Mouse (Mus musculus): ENCODE measurements at regions not wholly inside any gene's neighbourhood (a gene's known extent, or its start where the extent isn't known, plus 50 kb on each side); places are given as distances from the start of the nearest gene placed in this dataset.

GRCm38 (mm10) chr17:64382894-64383293 lies 51.2 kb upstream of the Pja2 start:
- H3K36me3 ChIP-seq (ENCODE audit: control insufficient read depth, insufficient read depth, low read length), result no peaks in the 10 kb centered on the region
- H3K9me3 ChIP-seq (ENCODE audit: control insufficient read depth, low read length), result no peaks in the 10 kb centered on the region
- no peak overlapping the region for H3K4me2 ChIP-seq (replicated peaks; ENCODE audit: low read depth, low read length)
- H3K4me3 ChIP-seq (ENCODE audit: low read depth, low read length), result no peak overlapping the region
- no peaks in the 10 kb centered on the region for H3K4me1 ChIP-seq (replicated peaks; ENCODE audit: control insufficient read depth, insufficient read depth, low read length)
- DNase-seq (ENCODE audit: low spot score) (no peak), ATAC-seq (ENCODE audit: low FRiP score) (no peak)
- no peaks in the 10 kb centered on the region for H3K27me3 ChIP-seq (ENCODE audit: control insufficient read depth, insufficient read depth, low read length)
- no peak overlapping the region for H3K27ac ChIP-seq (ENCODE audit: low read depth, low read length)
- H3K9ac ChIP-seq (ENCODE audit: low read depth, low read length), result no peak overlapping the region
- 86% methylated on average over 6 of the region's 6 CpGs for WGBS

GRCm38 (mm10) chr17:64383600-64383999 lies 51.9 kb upstream of the Pja2 start:
- Histone ChIP-seq H3K4me1 (replicated peaks; ENCODE audit: control insufficient read depth, insufficient read depth, low read length) (no peaks in the 10 kb centered on the region), H3K9me3 (ENCODE audit: control insufficient read depth, low read length) (no peaks in the 10 kb centered on the region), H3K27me3 (ENCODE audit: control insufficient read depth, insufficient read depth, low read length) (no peaks in the 10 kb centered on the region), H3K36me3 (ENCODE audit: control insufficient read depth, insufficient read depth, low read length) (no peaks in the 10 kb centered on the region), H3K27ac (ENCODE audit: low read depth, low read length) (no peak overlapping the region), H3K4me2 (replicated peaks; ENCODE audit: low read depth, low read length) (no peak overlapping the region), H3K9ac (ENCODE audit: low read depth, low read length) (no peak overlapping the region), H3K4me3 (ENCODE audit: low read depth, low read length) (no peak overlapping the region)
- WGBS, result 93% methylated on average over 11 of the region's 11 CpGs
- no peak for ATAC-seq (ENCODE audit: low FRiP score)
- DNase-seq (ENCODE audit: low spot score), result no peak

GRCm38 (mm10) chr17:64390349-64390748 lies 58.6 kb upstream of the Pja2 start:
- DNase-seq (ENCODE audit: low spot score), result no peak
- no peak for ATAC-seq (ENCODE audit: low FRiP score)
- no peak overlapping the region for H3K4me3 ChIP-seq (ENCODE audit: low read depth, low read length)
- H3K4me2 ChIP-seq (replicated peaks; ENCODE audit: low read depth, low read length), result no peak overlapping the region
- H3K27ac ChIP-seq (ENCODE audit: low read depth, low read length), result no peak overlapping the region
- no peaks in the 10 kb centered on the region for H3K36me3 ChIP-seq (ENCODE audit: control insufficient read depth, insufficient read depth, low read length)
- no peak overlapping the region for H3K9ac ChIP-seq (ENCODE audit: low read depth, low read length)
- H3K9me3 ChIP-seq (ENCODE audit: control insufficient read depth, low read length), result no peaks in the 10 kb centered on the region
- H3K27me3 ChIP-seq (ENCODE audit: control insufficient read depth, insufficient read depth, low read length), result no peaks in the 10 kb centered on the region
- H3K4me1 ChIP-seq (replicated peaks; ENCODE audit: control insufficient read depth, insufficient read depth, low read length), result no peaks in the 10 kb centered on the region
- 91% methylated on average over 1 of the region's 1 CpGs for WGBS

GRCm38 (mm10) chr17:64397254-64397897 lies 65.7 kb upstream of the Pja2 start:
- DNase-seq (ENCODE audit: low spot score), result no peak
- 58% methylated on average over 12 of the region's 12 CpGs for WGBS
- H3K27ac ChIP-seq (ENCODE audit: low read depth, low read length), result no peak overlapping the region

GRCm38 (mm10) chr17:64398114-64398692 lies 66.5 kb upstream of the Pja2 start:
- H3K27me3 ChIP-seq (ENCODE audit: control insufficient read depth, insufficient read depth, low read length), result no peaks in the 10 kb centered on the region
- H3K4me2 ChIP-seq (replicated peaks; ENCODE audit: low read depth, low read length), result no peak overlapping the region
- no peaks in the 10 kb centered on the region for H3K9me3 ChIP-seq (ENCODE audit: control insufficient read depth, low read length)
- DNase-seq (ENCODE audit: low spot score) (no peak), ATAC-seq (ENCODE audit: low FRiP score) (no peak)
- H3K4me3 ChIP-seq (ENCODE audit: low read depth, low read length), result no peak overlapping the region
- H3K9ac ChIP-seq (ENCODE audit: low read depth, low read length), result no peak overlapping the region
- H3K36me3 ChIP-seq (ENCODE audit: control insufficient read depth, insufficient read depth, low read length), result no peaks in the 10 kb centered on the region
- 88% methylated on average over 9 of the region's 9 CpGs for whole genome bisulfite sequencing
- no peaks in the 10 kb centered on the region for H3K4me1 ChIP-seq (replicated peaks; ENCODE audit: control insufficient read depth, insufficient read depth, low read length)
- no peak overlapping the region for H3K27ac ChIP-seq (ENCODE audit: low read depth, low read length)

More at GRCm38 (mm10) chr17:64397254-64397897, 65.7 kb upstream of the Pja2 start:
- no peaks in the 10 kb centered on the region for H3K36me3 ChIP-seq (ENCODE audit: control insufficient read depth, insufficient read depth, low read length)
- H3K4me2 ChIP-seq (replicated peaks; ENCODE audit: low read depth, low read length), result no peak overlapping the region
- H3K9me3 ChIP-seq (ENCODE audit: control insufficient read depth, low read length), result no peaks in the 10 kb centered on the region
- H3K4me1 ChIP-seq (replicated peaks; ENCODE audit: control insufficient read depth, insufficient read depth, low read length), result no peaks in the 10 kb centered on the region
- no peak overlapping the region for H3K9ac ChIP-seq (ENCODE audit: low read depth, low read length)
- no peak overlapping the region for H3K4me3 ChIP-seq (ENCODE audit: low read depth, low read length)
- ATAC-seq (ENCODE audit: low FRiP score), result no peak
- no peaks in the 10 kb centered on the region for H3K27me3 ChIP-seq (ENCODE audit: control insufficient read depth, insufficient read depth, low read length)

- DNase-seq (ENCODE audit: low spot score) (no peak), ATAC-seq (ENCODE audit: low FRiP score) (no peak)
- no peak overlapping the region for H3K4me2 ChIP-seq (replicated peaks; ENCODE audit: low read depth, low read length)
- no peak overlapping the region for H3K9ac ChIP-seq (ENCODE audit: low read depth, low read length)
- no peak overlapping the region for H3K4me3 ChIP-seq (ENCODE audit: low read depth, low read length)
- 62% methylated on average over 3 of the region's 3 CpGs for WGBS
- no peaks in the 10 kb centered on the region for H3K9me3 ChIP-seq (ENCODE audit: control insufficient read depth, low read length)
- H3K36me3 ChIP-seq (ENCODE audit: control insufficient read depth, insufficient read depth, low read length), result no peaks in the 10 kb centered on the region
- no peaks in the 10 kb centered on the region for H3K27me3 ChIP-seq (ENCODE audit: control insufficient read depth, insufficient read depth, low read length)
- H3K27ac ChIP-seq (ENCODE audit: low read depth, low read length), result no peak overlapping the region
- no peaks in the 10 kb centered on the region for H3K4me1 ChIP-seq (replicated peaks; ENCODE audit: control insufficient read depth, insufficient read depth, low read length)
Observed at GRCm38 (mm10) chr17:64398708-64399107, 67.0 kb upstream of the Pja2 start.

- H3K9me3 ChIP-seq (ENCODE audit: control insufficient read depth, low read length), result no peaks in the 10 kb centered on the region
- H3K4me2 ChIP-seq (replicated peaks; ENCODE audit: low read depth, low read length), result no peak overlapping the region
- H3K9ac ChIP-seq (ENCODE audit: low read depth, low read length), result no peak overlapping the region
- H3K4me3 ChIP-seq (ENCODE audit: low read depth, low read length), result no peak overlapping the region
- DNase-seq (ENCODE audit: low spot score) (no peak), ATAC-seq (ENCODE audit: low FRiP score) (no peak)
- no peaks in the 10 kb centered on the region for H3K4me1 ChIP-seq (replicated peaks; ENCODE audit: control insufficient read depth, insufficient read depth, low read length)
- H3K27ac ChIP-seq (ENCODE audit: low read depth, low read length), result no peak overlapping the region
- no peaks in the 10 kb centered on the region for H3K27me3 ChIP-seq (ENCODE audit: control insufficient read depth, insufficient read depth, low read length)
- no peaks in the 10 kb centered on the region for H3K36me3 ChIP-seq (ENCODE audit: control insufficient read depth, insufficient read depth, low read length)
- WGBS, result 82% methylated on average over 5 of the region's 5 CpGs
Observed at GRCm38 (mm10) chr17:64406742-64407254, 75.1 kb upstream of the Pja2 start.

GRCm38 (mm10) chr17:64407255-64408011 lies 75.7 kb upstream of the Pja2 start:
- Histone ChIP-seq H3K27ac (ENCODE audit: low read depth, low read length) (no peak overlapping the region), H3K4me3 (ENCODE audit: low read depth, low read length) (no peak overlapping the region), H3K4me2 (replicated peaks; ENCODE audit: low read depth, low read length) (no peak overlapping the region), H3K9me3 (ENCODE audit: control insufficient read depth, low read length) (no peaks in the 10 kb centered on the region), H3K27me3 (ENCODE audit: control insufficient read depth, insufficient read depth, low read length) (no peaks in the 10 kb centered on the region), H3K4me1 (replicated peaks; ENCODE audit: control insufficient read depth, insufficient read depth, low read length) (no peaks in the 10 kb centered on the region), H3K9ac (ENCODE audit: low read depth, low read length) (no peak overlapping the region), H3K36me3 (ENCODE audit: control insufficient read depth, insufficient read depth, low read length) (no peaks in the 10 kb centered on the region)
- 67% methylated on average over 13 of the region's 13 CpGs for WGBS
- DNase-seq (ENCODE audit: low spot score) (peak; percentile 9), ATAC-seq (ENCODE audit: low FRiP score) (no peak)
